Mouse (Mus musculus) heart, postnatal 36 days (tissue): ENCODE data around the gene Tctex1d4. TPM values are rescaled to one million over a fixed set of nuclear protein-coding genes. Genes with fewer than 3 reads are reported as not detected.

Experiments
- DNase-seq, 2 experiments: peaks; one replicate each; pipeline ENCODE4 v3.0.0; 2021 to 2022
- intact Hi-C: fragments of 180-260 bp; cut with DNase I; formaldehyde crosslinking; loops from one replicate; pipeline ENCODE4 v1.15.1; 2025
- microRNA-seq, 2 experiments: library from miRNA; unstranded; fragments of <30 nt; microRNA quantifications; one replicate each; pipeline ENCODE4 v1.2.0; 2021; ENCODE audit warnings: borderline number of aligned reads in 2 of 2
- total RNA-seq, 2 experiments: library from RNA; stranded (reverse); gene quantifications; 2 replicates each; pipeline ENCODE4 v1.2.3; 2021

Gene Tctex1d4
- total RNA-seq, 2 experiments from 2014 or later = not detected

GRCm38 (mm10) chr4:117161183-117161582, 34.6 kb downstream of the Tctex1d4 start:
- no peak for DNase-seq
- intact Hi-C loops = no loop called here

- intact Hi-C loops = no loop called here
- DNase-seq = no peak
Measured at GRCm38 (mm10) chr4:117169936-117170335, 43.3 kb downstream of the Tctex1d4 start.

Small RNA genes lying within 50 kb of the gene (microRNA-seq; reads per million reads assigned to microRNA genes)
- gene Gm22398 = 0 reads per million in 2 experiments

Other genes starting within 250 kb of the Tctex1d4 start
- gene Zswim5, start 249.4 kb upstream of the Tctex1d4 start, total RNA-seq = 1 to 10 TPM; 1.1 to 1.4 TPM
- 100 to 1,000 TPM; 100 to 101 TPM for gene Urod, start 132.4 kb upstream of the Tctex1d4 start, total RNA-seq
- 10 to 100 TPM; 17.3 to 17.4 TPM for gene Hectd3, start 131.5 kb upstream of the Tctex1d4 start, total RNA-seq
- 10 to 100 TPM; 15.5 to 18.9 TPM for gene Eif2b3, start 107.4 kb upstream of the Tctex1d4 start, total RNA-seq
- 1 to 10 TPM; 1.3 to 2.3 TPM for gene Ptch2, start 30.7 kb upstream of the Tctex1d4 start, total RNA-seq
- 1 to 10 TPM; 1.8 to 2.4 TPM for gene Btbd19, start 1.1 kb upstream of the Tctex1d4 start, total RNA-seq
- 1 to 10 TPM; 1.2 to 2.4 TPM for gene Plk3, start 7.2 kb downstream of the Tctex1d4 start, total RNA-seq
- 100 to 1,000 TPM; 550 to 602 TPM for gene Rps8, start 29.4 kb downstream of the Tctex1d4 start, total RNA-seq
- under 1 TPM; 0.33 to 0.60 TPM for gene Kif2c, start 55.8 kb downstream of the Tctex1d4 start, total RNA-seq
- 10 to 100 TPM; 26.5 to 28.5 TPM for gene Tmem53, start 125.2 kb downstream of the Tctex1d4 start, total RNA-seq
- gene Armh1, start 125.3 kb downstream of the Tctex1d4 start, total RNA-seq = not detected